In genomic region chr1:35749603-35750002, GRCm38 (mm10) we compare ENCODE assay signal across 11 mouse cellular contexts.
DNase-seq lines count a peak whose midpoint lies in the region; ATAC-seq lines count a peak whose summit lies in the region.
"Had no signal": no experiment of that assay in that cellular context is flagged by ENCODE, and none has a peak within 500 bp of the region (broad histone marks: within the 10 kb centered on the region; RNA-seq: fewer than 3 reads in every experiment).

No protein-coding gene starts in this region.

- no peak for ATAC-seq in cerebellum, adult (ENCODE audit: insufficient number of reproducible peaks, low FRiP score, low TSS enrichment)

- peak; percentile 9 for DNase-seq in cerebellum, adult 9-11 months
- DNase-seq in layer of hippocampus, adult 8-10 months (ENCODE audit: low spot score in 2 of 2) = peak; percentile 31 to 33
- no peak for DNase-seq in layer of hippocampus, adult 9-10 months (ENCODE audit: low spot score)
- DNase-seq in adrenal gland, postnatal 36 days = peak; percentile 28 to 41
- peak; percentile 15 to 44 for DNase-seq in frontal cortex, postnatal 36 days (ENCODE audit: low spot score in 2 of 2)
- no peak for DNase-seq in kidney, postnatal 25 days
- DNase-seq in adipocyte (ENCODE audit: low spot score) = no peak
- DNase-seq: gastrocnemius, postnatal 14 days; liver; thymus, postnatal 14 days had no signal

Comparison
In these comparisons a context has a peak if more than half of its experiments do, and no peak if none do; other contexts are left out.
1. DNase-seq: peak in cerebellum, adult 9-11 months (single experiment), layer of hippocampus, adult 8-10 months (2 of 2), adrenal gland, postnatal 36 days (2 of 2) and frontal cortex, postnatal 36 days (2 of 2); none in layer of hippocampus, adult 9-10 months (single experiment), kidney, postnatal 25 days (0 of 2) and adipocyte (single experiment).